Mouse (Mus musculus) heart, embryonic 16.5 days (tissue): ENCODE data around the gene Smarca4. TPM values are rescaled to one million over a fixed set of nuclear protein-coding genes. Genes with fewer than 3 reads are reported as not detected.

Experiments used
- ATAC-seq: fragments of 200-750 bp; cut with Nextera tagmentation; replicated peaks from 2 replicates; pipeline ENCODE4 v1.8.0; 2017; ENCODE audit warnings: moderate number of reproducible peaks; ENCODE audit not compliant: insufficient read depth, low FRiP score; ENCODE audit errors: extremely low read depth
- H3K27ac ChIP-seq: fragments of 300-500 bp; sonication (generic); 2 replicates; pipeline ENCODE4 v1.5.1; 2014; ENCODE audit warnings: mild to moderate bottlenecking, low read length, control low read depth, moderate library complexity
- H3K27me3 ChIP-seq: fragments of 300-500 bp; sonication (generic); 2 replicates; pipeline ENCODE4 v1.6.1; 2014; ENCODE audit warnings: low read length, mixed read lengths; ENCODE audit not compliant: control insufficient read depth, insufficient read depth
- H3K36me3 ChIP-seq: fragments of 300-500 bp; sonication (generic); 2 replicates; pipeline ENCODE4 v1.6.1; 2014; ENCODE audit not compliant: control insufficient read depth, insufficient read depth
- H3K4me1 ChIP-seq: fragments of 300-500 bp; sonication (generic); 2 replicates; pipeline ENCODE4 v1.6.1; 2014; ENCODE audit warnings: low read length, mixed read lengths; ENCODE audit not compliant: control insufficient read depth, insufficient read depth
- H3K4me2 ChIP-seq: fragments of 300-500 bp; sonication (generic); 2 replicates; pipeline ENCODE4 v1.6.1; 2014; ENCODE audit warnings: low read depth, mild to moderate bottlenecking, control low read depth, low read length
- H3K4me3 ChIP-seq: fragments of 300-500 bp; sonication (generic); 2 replicates; pipeline ENCODE4 v1.5.1; 2014; ENCODE audit warnings: mild to moderate bottlenecking, control low read depth, low read length
- H3K9ac ChIP-seq: fragments of 300-500 bp; sonication (generic); 2 replicates; pipeline ENCODE4 v1.6.1; 2014; ENCODE audit warnings: low read length, control low read depth
- H3K9me3 ChIP-seq: fragments of 300-500 bp; sonication (generic); replicated peaks from 2 replicates; pipeline ENCODE4 v1.6.1; 2016; ENCODE audit warnings: low read length; ENCODE audit not compliant: control insufficient read depth
- WGBS: fragments of 180-500 bp; shearing (Covaris S2); extraction: QIAGEN DNeasy Blood & Tissue Kit; methylation state at CpG from one replicate; pipeline ENCODE4 v1.1.7; 2014; 5-methylcytosine and 5-hydroxymethylcytosine counted together
- polyA plus RNA-seq: library from polyadenylated mRNA; unstranded; fragments of >200 nt; fragmentation: Nextera tagmentation; extraction: Ambion mirVana; gene quantifications from 2 replicates; pipeline ENCODE4 v1.2.1, GENCODE M21; 2015

Smarca4 gene
- polyA plus RNA-seq, 1 experiment from 2014 or later: 52.5 TPM

DNA sequence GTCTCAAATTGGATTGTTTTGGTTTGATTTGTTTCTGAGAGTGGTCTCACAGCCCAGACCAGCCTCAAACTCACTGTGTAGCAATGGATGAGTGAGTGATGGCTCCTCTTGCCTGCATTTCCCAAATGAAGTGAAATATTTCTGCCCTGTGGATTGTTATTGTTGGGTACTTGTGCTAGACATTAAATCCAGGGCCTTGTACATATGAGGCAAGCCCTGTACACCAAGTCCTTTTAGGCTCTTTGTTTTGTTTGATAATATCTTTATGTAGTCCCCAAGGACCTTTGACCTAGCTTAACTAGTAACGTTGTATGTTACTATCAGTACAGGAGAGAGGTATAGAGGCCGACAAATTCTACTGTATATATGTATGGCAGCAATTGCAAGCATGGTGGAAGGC is 21.1 kb upstream of the Smarca4 start:
- no peak overlapping the region for H3K9ac ChIP-seq

DNA sequence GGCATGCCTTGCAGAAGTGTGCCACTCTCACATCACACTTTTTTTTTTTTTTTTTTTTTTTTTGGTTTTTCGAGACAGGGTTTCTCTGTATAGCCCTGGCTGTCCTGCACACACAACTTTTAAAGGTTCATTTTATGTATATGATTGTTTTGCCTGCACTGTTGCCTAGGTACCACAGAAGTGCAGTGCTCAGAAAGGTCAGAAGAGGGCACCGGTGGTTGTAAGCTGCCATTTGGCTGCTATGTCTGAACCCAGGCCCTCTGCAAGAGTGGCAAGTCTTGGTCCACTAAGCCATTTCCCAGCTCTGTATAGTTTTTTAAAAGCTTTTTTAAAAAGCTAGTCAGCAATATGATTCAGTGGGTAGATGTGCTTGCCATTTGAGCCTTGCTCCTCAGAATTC is 17.8 kb upstream of the Smarca4 start:
- no peak overlapping the region for H3K4me3 ChIP-seq
- no peak overlapping the region for H3K27ac ChIP-seq
- no peaks in the 10 kb centered on the region for H3K27me3 ChIP-seq
- H3K9ac ChIP-seq: no peak overlapping the region
- peaks cover 16% of the 10 kb centered on the region for H3K4me1 ChIP-seq
- ATAC-seq: no peak
- H3K9me3 ChIP-seq: no peaks in the 10 kb centered on the region
- H3K36me3 ChIP-seq: peaks cover 5% of the 10 kb centered on the region
- H3K4me2 ChIP-seq: no peak overlapping the region
- 34% methylated on average over 2 of the region's 2 CpGs for WGBS

More for the DNA sequence above, 21.1 kb upstream of the Smarca4 start:
- WGBS: 82% methylated on average over 2 of the region's 2 CpGs
- Histone ChIP-seq H3K4me3 (no peak overlapping the region), H3K9me3 (no peaks in the 10 kb centered on the region), H3K4me2 (no peak overlapping the region), H3K4me1 (peaks cover 23% of the 10 kb centered on the region), H3K27me3 (no peaks in the 10 kb centered on the region), H3K27ac (no peak overlapping the region), H3K36me3 (peaks cover 6% of the 10 kb centered on the region)
- ATAC-seq: no peak

DNA sequence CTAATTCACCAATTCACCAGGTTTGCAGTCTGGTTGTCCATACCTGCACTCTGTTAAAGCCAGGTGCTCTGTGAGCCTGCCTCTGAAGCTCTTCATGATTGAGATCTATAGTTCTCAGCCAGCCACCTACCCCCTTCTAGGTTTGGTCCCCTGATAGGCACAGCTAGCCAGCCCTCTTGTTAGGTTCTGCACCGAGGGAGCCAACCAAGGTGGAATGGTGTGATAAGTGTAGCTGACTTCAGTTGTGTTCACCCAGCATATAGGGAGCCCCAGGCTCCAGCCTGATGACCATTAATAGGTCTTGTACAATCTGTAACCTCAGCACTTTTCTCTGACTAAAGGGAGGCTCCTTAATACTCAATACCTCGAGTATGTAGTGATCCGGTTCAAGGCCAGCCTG is 15.8 kb upstream of the Smarca4 start:
- H3K4me3 ChIP-seq: no peak overlapping the region
- no peaks in the 10 kb centered on the region for H3K27me3 ChIP-seq
- H3K9me3 ChIP-seq: no peaks in the 10 kb centered on the region
- no peak for ATAC-seq
- H3K36me3 ChIP-seq: peaks cover 5% of the 10 kb centered on the region
- no peak overlapping the region for H3K27ac ChIP-seq
- H3K4me2 ChIP-seq: no peak overlapping the region
- 64% methylated on average over 3 of the region's 3 CpGs for WGBS
- no peak overlapping the region for H3K9ac ChIP-seq
- H3K4me1 ChIP-seq: no peaks in the 10 kb centered on the region

DNA sequence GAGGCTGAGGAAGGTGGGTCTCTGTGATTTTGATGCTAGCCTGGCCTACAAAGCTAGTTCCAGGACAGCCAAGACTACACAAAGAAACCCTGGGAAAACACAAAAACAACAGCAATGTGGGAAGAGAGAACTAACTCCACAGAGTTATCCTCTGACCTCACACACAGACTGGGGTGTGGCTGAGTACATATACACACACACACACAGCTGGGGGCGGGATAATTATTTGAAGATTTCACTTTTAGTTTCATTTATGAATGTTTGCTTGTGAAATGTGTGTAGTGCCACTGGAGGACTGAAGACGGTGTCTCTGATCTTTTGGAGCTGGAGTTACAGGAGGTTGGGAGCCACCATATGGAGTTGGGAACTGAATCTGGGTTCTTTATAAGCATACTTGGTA is 14.9 kb upstream of the Smarca4 start:
- 85% methylated on average over 2 of the region's 2 CpGs for whole genome bisulfite sequencing
- H3K27ac ChIP-seq: no peak overlapping the region
- peaks cover 4% of the 10 kb centered on the region for H3K36me3 ChIP-seq
- H3K4me3 ChIP-seq: no peak overlapping the region
- no peak overlapping the region for H3K9ac ChIP-seq
- H3K4me1 ChIP-seq: no peaks in the 10 kb centered on the region
- H3K4me2 ChIP-seq: no peak overlapping the region
- no peak for ATAC-seq
- H3K27me3 ChIP-seq: no peaks in the 10 kb centered on the region
- no peaks in the 10 kb centered on the region for H3K9me3 ChIP-seq

DNA sequence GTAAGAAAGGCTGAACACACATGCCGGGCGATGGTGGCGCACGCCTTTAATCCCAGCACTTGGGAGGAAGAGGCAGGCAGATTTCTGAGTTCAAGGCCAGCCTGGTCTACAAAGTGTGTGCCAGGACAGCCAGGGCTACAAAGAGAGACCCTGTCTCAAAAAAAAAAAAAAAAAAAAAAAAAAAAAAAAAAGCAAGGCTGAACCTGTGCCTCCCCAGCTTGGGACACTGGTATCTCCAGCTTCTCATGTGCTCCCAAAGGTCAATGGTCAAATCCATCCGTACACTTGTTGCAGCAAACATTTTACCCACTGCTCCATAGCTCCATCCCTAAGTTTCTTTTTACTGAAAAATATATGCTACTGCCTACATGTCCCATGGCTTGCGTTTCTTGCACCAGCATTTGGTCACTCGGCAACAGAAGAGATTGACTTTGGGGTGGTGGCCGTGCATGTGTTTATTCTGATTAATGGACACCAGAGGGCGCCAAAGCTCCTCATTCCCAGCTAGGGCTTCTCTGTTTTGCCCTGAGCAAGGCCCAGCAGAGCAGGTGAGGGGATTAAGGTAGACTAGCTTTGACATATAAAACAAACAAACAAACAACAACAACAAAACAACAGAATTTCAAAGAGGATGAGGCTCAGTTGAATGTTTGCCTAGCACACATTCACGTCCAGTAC is 14.1 kb upstream of the Smarca4 start:
- Histone ChIP-seq H3K4me3 (no peak overlapping the region), H3K4me2 (no peak overlapping the region), H3K4me1 (no peaks in the 10 kb centered on the region), H3K36me3 (no peaks in the 10 kb centered on the region), H3K9ac (no peak overlapping the region), H3K27ac (no peak overlapping the region), H3K27me3 (no peaks in the 10 kb centered on the region), H3K9me3 (no peaks in the 10 kb centered on the region)
- peak; percentile 61 for ATAC-seq
- WGBS: 47% methylated on average over 10 of the region's 10 CpGs

DNA sequence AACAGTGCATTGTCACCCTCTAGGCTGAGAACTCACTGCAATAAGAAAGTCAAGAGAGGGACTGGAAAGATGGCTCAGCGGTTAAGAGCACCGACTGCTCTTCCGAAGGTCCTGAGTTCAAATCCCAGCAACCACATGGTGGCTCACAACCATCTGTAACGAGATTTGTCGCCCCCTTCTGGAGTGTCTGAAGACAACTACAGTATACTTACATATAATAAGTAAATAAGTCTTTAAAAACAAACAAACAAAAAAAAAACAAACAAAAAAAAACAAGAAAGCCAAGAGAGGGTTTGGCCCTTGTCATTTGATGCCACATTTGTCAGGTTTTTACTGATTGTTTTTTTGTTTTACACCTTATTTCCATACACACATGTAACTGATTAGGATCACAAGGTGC is 11.8 kb upstream of the Smarca4 start:
- Histone ChIP-seq H3K27me3 (no peaks in the 10 kb centered on the region), H3K4me2 (no peak overlapping the region), H3K9ac (no peak overlapping the region), H3K27ac (no peak overlapping the region), H3K9me3 (no peaks in the 10 kb centered on the region), H3K36me3 (no peaks in the 10 kb centered on the region), H3K4me1 (no peaks in the 10 kb centered on the region), H3K4me3 (no peak overlapping the region)
- WGBS: 60% methylated on average over 5 of the region's 5 CpGs
- ATAC-seq: no peak

DNA sequence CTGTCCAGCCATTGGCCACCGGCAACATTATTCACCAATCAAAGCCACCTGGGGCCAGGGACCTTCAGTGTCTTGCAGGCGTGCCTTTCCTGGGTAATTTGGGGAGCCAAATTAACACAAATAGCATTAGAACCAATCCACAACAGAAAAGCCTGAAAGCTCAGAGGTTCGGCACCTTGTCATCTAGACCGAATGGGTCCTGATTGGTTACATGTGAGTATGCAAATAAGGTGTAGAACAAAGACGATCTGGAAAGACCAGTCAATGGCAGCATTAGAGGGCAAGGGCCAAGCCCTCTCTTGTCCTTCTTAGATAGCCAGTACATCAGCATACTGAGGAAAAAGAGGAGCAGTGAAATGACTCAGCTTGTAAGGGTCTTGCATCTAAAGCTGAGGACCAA is 10.1 kb upstream of the Smarca4 start:
- WGBS: 73% methylated on average over 5 of the region's 5 CpGs
- H3K4me3 ChIP-seq: no peak overlapping the region
- ATAC-seq: no peak
- no peaks in the 10 kb centered on the region for H3K36me3 ChIP-seq
- H3K9me3 ChIP-seq: no peaks in the 10 kb centered on the region
- H3K4me2 ChIP-seq: no peak overlapping the region
- H3K9ac ChIP-seq: no peak overlapping the region
- H3K27ac ChIP-seq: no peak overlapping the region
- H3K4me1 ChIP-seq: no peaks in the 10 kb centered on the region
- no peaks in the 10 kb centered on the region for H3K27me3 ChIP-seq

DNA sequence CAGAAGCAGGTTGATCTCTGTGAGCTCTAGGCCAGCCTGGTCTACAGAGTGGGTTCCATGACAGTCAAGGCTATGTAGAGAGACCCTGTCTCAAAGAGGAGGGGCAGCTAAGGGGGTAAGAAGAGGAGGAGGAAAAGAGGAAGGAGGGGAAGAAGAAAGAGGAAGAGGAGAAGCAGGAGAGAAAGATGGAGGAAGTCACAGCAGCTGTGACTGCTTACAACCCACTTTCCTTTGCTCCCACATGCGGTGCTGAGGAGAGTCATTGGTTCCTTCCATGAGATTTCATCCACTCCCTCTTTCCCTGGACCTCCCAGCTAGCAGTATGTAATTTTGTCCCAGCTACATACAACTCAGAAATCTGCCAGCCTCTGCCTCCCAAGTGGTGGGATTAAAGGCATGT is 9.3 kb upstream of the Smarca4 start:
- no peak overlapping the region for H3K4me2 ChIP-seq
- H3K4me3 ChIP-seq: no peak overlapping the region
- H3K27ac ChIP-seq: no peak overlapping the region
- no peak for ATAC-seq
- no peaks in the 10 kb centered on the region for H3K36me3 ChIP-seq
- H3K27me3 ChIP-seq: no peaks in the 10 kb centered on the region
- H3K9ac ChIP-seq: no peak overlapping the region
- no peaks in the 10 kb centered on the region for H3K9me3 ChIP-seq
- 64% methylated on average over 1 of the region's 1 CpGs for WGBS
- H3K4me1 ChIP-seq: no peaks in the 10 kb centered on the region

DNA sequence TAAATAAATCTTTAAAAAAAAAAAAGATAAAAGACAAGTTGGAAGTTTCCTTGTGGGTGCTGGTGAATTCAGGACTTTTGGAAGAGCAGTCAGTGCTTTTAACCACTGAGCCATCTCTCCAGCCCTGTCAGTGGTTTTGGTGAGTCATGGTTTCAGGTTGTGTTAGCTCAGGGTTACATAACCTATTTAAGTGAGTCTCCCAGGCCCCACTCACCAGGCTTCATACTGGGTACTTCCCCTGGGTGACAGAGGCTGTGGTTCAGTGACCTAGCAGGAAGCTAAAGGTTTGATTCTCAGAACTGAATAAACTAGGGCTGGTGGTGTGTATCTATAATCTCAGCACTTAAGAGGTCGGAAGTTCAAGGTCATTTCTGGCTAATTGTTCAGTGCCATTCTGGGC is 6.1 kb upstream of the Smarca4 start:
- Histone ChIP-seq H3K4me1 (no peaks in the 10 kb centered on the region), H3K27ac (no peak overlapping the region), H3K9me3 (no peaks in the 10 kb centered on the region), H3K36me3 (no peaks in the 10 kb centered on the region), H3K4me3 (no peak overlapping the region), H3K27me3 (no peaks in the 10 kb centered on the region), H3K9ac (no peak overlapping the region), H3K4me2 (no peak overlapping the region)
- no peak for ATAC-seq
- WGBS: 82% methylated on average over 1 of the region's 1 CpGs
